Comparison of ENCODE assay signal across 23 mouse cellular contexts in genomic region chr1:130811316-130811715, GRCm38 (mm10). TPM values are rescaled to one million over a fixed set of nuclear protein-coding genes. Genes with fewer than 3 reads are reported as not detected.
"Had no signal": no experiment of that assay in that cellular context is flagged by ENCODE, and none has a peak within 500 bp of the region (broad histone marks: within the 10 kb centered on the region; RNA-seq: fewer than 3 reads in every experiment).

No protein-coding gene starts in this region.

- ATAC-seq: liver, postnatal 0 days; lung, postnatal 0 days; midbrain, embryonic 13.5 days; midbrain, embryonic 16.5 days had no signal

- H3K4me3 ChIP-seq: limb, embryonic 12.5 days; limb, embryonic 15.5 days; midbrain, embryonic 13.5 days had no signal

- H3K9ac ChIP-seq: limb, embryonic 12.5 days; limb, embryonic 15.5 days; liver, embryonic 14.5 days; liver, postnatal 0 days; lung, embryonic 14.5 days; midbrain, embryonic 13.5 days had no signal

- H3K4me1 ChIP-seq: limb, embryonic 12.5 days; limb, embryonic 15.5 days; midbrain, embryonic 13.5 days had no signal

- H3K27me3 ChIP-seq: limb, embryonic 12.5 days; limb, embryonic 15.5 days; midbrain, embryonic 13.5 days had no signal

- H3K36me3 ChIP-seq: limb, embryonic 12.5 days; limb, embryonic 15.5 days; midbrain, embryonic 13.5 days had no signal

- H3K4me2 ChIP-seq: limb, embryonic 12.5 days; limb, embryonic 15.5 days; liver, embryonic 11.5 days; lung, embryonic 14.5 days; midbrain, embryonic 13.5 days had no signal

- H3K9me3 ChIP-seq: limb, embryonic 12.5 days; limb, embryonic 15.5 days; midbrain, embryonic 13.5 days had no signal

- H3K27ac ChIP-seq: limb, embryonic 12.5 days; limb, embryonic 15.5 days; liver, embryonic 14.5 days; macrophage; midbrain, embryonic 13.5 days had no signal

- DNase-seq: kidney, postnatal 14 days; kidney, postnatal 4 days; left cerebral cortex, postnatal 4 days; liver, postnatal 0 days; lung, embryonic 14.5 days; thymus, adult 18-20 months; thymus, postnatal 36 days had no signal

RNA-seq across cellular contexts. Expression of gene Fcamr, which starts 10.6 kb away (rescaled TPM):
- total RNA-seq: layer of hippocampus, adult 18-20 months; layer of hippocampus, postnatal 14 days; left cerebral cortex, adult 8-10 months; left cerebral cortex, postnatal 14 days; left cerebral cortex, postnatal 4 days; megakaryocyte, adult 5-6 weeks had no signal
- polyA plus RNA-seq: kidney, embryonic 16.5 days; limb, embryonic 12.5 days; liver, embryonic 11.5 days; liver, embryonic 14.5 days; liver, postnatal 0 days; lung, embryonic 14.5 days; macrophage; midbrain, embryonic 13.5 days; midbrain, embryonic 16.5 days; neural tube, embryonic 11.5 days; neural tube, embryonic 14.5 days had no signal

RNA-seq across cellular contexts. Expression of gene Pigr, which starts 15.2 kb away (rescaled TPM):
- total RNA-seq: layer of hippocampus, adult 18-20 months; layer of hippocampus, postnatal 14 days; left cerebral cortex, postnatal 4 days; megakaryocyte, adult 5-6 weeks had no signal
- polyA plus RNA-seq: kidney, embryonic 16.5 days; limb, embryonic 12.5 days; lung, embryonic 14.5 days; macrophage; midbrain, embryonic 13.5 days; midbrain, embryonic 16.5 days; neural tube, embryonic 11.5 days; neural tube, embryonic 14.5 days had no signal

RNA-seq across cellular contexts. Expression of gene Fcmr, which starts 54.2 kb away (rescaled TPM):
- total RNA-seq: layer of hippocampus, adult 18-20 months; megakaryocyte, adult 5-6 weeks had no signal
- polyA plus RNA-seq: limb, embryonic 12.5 days; liver, embryonic 11.5 days; liver, embryonic 14.5 days; lung, embryonic 14.5 days; midbrain, embryonic 13.5 days; neural tube, embryonic 11.5 days had no signal
